Mouse (Mus musculus): ENCODE measurements at regions not wholly inside any gene's neighbourhood (a gene's known extent, or its start where the extent isn't known, plus 50 kb on each side); places are given as distances from the start of the nearest gene placed in this dataset.

DNA sequence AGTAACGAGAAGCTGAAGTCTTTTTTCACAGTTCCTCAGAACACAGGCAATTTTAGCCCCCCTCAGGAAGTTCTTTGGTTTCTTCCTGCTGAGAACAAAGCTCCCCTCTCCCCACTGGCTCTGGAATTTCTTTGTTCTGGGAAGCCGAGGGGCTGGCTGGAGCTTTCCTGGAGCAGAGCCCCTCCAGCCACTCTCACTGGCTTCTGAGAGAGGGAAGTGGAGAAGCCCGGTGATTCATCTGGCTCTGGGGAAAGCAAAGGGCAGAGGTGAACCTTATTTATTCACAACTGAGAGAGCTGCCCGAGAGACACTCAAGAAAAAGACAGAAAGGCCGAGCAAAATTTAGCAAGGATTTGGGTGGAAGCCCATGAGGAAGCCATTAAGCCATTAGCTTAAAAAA, 63.9 kb downstream of the Ddx3x start:
- DNase-seq = no peak

DNA sequence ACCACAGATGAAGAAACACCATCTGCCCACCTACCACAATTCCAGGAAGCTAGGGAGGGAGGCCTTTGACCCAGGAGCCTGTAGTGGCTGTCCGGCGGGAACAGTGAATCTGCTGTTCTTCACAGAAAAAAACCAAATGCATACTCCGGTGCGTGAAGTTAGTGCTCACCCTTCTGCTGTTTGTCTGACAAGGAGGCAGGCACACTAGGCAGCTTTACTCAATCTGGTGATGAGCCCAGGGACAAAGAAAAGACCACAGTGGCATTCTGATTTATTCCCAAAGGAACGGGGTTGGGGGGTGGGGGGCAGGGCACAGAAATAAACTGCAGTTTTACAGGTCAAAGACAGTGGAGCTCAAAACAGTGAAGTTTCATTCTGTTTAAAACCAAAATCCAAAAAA, 64.4 kb downstream of the Ddx3x start:
- no peak for DNase-seq

DNA sequence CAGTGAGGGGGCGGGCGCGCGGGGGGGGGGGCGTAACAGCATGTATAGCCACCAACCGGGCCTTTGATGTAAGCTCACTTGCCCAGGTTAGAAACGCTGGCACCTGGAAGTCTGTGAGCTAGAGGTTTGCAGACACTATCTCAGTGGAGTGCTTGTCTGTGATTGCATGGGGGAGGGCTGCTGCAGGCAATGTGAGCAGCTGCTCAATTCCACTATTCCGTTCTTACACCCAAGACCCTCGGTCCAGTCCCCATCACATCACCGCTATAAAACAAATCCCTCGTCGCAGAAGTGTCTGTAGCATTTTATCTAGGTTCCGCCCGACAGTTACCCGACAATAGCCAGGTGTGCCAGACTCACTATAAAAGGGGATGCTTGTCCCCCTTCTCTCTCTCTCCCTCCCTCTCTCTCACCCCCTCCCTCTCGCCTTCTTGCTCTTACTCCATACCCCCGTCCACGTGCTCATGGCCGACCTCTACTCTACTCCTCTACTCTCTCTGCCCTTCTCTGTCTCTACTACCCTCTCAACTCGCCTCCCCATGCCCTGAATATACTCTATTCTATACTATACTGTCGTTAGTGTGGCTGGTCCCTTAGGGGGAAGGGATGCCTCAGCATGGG, 65.4 kb downstream of the Ddx3x start:
- peak in 1 of 2 experiments; percentile 3 for DNase-seq

DNA sequence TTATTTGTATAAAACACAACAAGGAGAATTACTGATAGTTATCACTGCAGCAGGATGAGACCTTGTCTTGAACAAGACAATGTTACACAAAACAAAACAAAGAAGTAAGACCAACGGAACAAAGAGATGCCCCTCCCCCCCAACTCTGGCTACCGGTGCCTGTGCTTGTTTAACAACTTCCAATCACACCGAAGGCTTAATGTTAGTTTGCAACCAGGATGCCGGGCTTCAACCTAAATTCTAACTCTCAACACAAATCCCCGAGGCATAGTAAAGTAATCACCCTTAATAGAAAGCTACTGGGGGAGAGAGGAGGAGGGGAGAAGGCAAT, 65.9 kb downstream of the Ddx3x start:
- peak in 1 of 2 experiments; percentile 6 for DNase-seq

DNA sequence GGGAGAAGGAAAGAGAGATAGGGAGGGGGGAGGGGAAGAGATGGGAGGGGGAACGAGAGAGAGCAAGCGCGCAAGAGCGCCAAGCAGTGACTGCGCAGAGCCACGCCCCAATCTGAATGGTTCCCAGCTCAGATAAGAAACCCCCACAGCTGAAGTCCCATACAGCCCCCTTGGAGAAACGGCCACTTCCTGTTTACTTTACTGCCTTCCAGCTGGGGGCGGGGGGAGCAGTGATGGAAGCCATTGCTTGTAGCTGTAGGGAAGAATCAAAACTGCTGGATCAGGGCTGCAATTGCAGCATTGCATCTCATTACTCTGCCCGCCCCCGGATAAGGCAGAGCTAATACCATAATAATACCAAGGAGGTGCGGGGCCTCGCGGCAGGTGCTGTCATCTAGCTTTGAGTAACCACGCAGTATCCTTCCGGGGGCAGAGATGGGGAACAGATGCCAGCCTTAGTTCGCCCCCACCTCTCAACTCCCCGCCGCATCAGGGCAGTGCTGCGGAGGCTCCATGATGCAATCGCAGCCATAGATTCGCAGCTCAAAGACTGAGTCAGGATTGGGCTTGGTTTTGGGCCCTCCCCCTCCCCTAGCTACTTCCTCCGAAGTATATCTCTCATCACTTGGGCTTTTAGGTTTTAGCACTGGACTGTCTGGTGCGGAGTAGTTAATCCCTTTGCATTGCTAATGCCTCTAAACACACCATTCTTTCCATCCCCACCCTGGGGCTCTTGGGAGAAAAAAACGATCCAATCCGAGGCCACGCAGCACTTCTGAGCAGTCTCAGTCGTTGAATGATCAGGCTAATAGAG, 66.5 kb downstream of the Ddx3x start:
- DNase-seq = peak; percentile 50 to 57

DNA sequence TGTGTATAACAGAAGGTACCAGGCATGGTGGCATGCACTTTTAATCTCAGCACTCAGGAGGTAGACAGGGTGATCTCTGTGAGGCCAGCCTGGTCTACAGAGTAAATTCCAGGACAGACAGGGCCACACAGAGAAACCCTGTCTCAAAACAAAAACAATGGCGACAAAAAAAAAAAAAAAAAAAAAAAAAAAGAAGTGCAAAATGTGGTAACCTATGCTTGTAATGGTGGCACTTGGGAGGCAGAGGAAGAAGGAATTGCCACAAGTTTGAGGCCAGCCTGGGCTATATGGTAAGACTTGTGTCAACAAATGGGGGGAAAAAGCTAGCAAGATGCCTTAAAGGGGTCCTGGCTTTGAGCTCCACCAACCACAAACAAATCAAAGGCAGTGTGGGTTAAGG, 67.6 kb downstream of the Ddx3x start:
- no peak for DNase-seq

DNA sequence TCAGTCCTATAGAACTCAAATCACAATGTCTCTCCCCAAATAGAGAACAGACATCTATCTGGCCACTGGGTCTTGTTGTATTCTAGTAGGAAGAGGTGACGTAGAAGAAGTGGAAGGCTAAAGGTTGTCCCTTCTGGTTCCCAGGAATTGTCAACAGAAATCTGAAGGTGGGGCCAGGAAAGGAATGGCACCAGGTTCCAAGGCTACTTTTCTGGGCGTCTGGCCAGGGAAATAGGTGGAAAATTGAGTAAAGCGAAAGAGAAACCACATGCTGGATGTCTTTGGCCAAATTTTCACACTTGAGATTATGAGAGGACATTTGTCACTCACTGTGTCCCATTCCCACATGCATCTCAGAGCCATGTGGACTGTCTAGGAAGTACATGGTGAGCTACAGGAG, 69.7 kb downstream of the Ddx3x start:
- no peak for DNase-seq

DNA sequence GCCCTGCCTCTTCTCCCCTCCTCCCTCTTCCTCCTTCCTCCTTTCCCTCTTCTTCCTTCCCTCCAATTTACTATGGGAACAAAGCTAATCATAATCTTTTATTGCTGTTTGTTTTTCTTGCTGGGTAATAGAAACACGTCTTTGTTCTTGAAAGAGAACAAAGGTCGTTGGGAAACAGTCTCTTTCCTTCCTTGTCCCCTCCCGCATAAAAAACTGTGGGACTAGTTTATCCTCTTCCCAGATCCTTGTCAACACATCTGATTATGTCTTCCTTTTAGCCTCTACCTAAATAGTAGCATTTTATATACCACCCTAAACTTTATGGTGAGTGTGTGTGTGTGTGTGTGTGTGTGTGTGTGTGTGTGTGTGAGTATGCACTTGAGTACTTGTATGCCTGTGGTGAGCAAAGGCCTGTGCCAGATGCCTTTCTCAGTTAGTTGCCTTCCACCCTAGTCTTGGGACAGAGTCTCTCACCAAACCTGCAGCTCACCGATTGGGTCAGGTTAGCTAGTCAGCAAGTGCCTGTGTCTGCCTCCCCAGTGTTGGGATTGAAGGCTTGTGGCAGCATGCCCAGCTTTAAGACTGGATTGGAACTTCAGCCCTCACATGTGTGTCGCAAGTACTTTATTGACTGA, 76.5 kb downstream of the Ddx3x start:
- DNase-seq = no peak

DNA sequence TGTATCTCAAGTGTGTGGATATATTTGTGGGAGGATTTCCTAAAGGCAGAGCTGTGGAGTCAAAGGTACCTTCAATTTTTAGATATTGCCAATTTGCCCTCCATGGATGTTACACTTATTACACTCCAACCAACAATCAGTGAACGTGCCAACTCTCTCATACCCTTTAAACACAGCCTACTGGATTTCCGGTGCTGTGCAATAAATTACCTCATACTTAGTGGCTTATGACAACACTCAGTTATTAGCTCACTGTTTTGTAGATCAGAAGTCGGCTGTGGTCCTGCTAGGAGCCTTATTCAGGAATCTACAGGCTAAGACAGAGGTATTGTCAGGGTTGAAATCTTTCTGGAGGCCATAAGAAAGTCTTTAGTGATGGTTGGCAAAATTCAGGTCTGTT, 77.2 kb downstream of the Ddx3x start:
- no peak for DNase-seq

DNA sequence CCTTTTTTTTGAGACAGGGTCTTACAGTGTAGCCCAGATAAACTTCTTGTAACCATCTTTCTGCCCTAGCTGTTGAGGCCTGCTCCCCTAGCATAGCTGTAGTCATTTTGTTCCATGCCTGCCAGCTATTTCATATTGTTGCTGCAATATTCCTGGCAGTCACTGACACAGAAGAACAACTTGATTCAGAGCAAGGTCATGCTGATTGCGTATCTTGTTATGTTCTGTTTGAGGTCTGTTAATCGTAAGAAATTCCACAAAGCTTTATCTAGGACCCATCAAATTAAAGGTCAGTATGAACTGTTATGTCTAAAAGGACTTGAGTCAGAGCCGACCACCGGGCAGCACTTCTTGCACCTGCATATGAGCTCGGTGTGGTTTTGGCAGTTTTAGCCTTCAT, 79.7 kb downstream of the Ddx3x start:
- no peak for DNase-seq

DNA sequence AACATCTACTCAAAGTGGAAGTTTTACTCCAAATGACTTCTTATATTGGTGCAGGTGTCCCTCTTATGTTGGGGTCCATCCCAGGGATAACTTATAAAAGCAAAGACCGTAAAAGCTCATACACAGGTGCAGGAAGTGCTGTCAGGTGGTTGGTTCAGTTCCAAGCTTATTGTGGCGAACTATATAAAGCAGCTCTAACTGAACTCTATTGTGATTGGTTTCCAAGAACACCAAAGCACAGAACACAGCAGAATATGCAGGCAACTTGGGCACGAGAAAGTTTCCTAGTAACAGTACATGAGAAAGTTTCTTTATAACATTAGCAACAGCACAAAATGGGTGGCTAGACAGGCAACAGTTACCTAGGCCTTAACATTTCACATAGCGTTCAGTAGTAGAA, 89.5 kb downstream of the Ddx3x start:
- DNase-seq = no peak

DNA sequence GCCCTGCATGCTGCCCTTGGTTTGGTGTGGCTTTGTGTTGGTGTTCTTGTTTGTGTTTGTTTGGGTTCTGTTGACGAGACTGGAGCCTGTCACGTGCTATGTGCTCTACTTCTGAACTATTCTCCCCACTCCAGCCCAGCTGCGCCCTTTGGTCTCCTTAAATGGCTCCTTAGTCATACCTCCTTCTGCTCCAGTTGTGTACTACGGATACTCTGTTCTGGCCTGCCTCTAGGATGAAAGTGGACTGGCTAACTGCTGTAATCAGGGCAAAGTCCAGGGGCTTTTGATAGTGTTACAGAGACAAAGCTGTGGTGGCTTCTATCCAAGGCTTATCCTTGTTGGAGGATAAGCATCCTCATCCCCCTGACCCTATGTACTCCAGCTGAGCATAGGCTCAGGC, 92.0 kb downstream of the Ddx3x start:
- DNase-seq = no peak

DNA sequence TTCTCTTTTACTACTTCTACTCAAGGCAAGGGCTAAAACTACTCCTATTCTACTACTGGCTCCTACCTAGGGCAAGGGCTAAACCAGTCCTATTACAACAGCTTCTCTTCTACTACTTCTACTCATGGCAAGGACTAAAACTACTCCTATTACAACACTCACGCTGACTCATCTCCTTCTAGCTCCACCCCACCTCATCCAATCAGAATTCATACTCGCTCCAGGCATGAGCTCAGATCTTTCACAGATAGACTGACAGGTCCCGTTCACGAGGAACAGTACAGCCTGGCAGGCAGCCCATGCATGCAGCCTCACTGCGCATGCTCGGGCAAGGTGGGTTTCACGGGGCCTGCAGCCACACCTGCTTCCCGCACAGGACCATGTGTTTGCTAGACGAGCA, 79.6 kb upstream of the Nyx start:
- DNase-seq = no peak

DNA sequence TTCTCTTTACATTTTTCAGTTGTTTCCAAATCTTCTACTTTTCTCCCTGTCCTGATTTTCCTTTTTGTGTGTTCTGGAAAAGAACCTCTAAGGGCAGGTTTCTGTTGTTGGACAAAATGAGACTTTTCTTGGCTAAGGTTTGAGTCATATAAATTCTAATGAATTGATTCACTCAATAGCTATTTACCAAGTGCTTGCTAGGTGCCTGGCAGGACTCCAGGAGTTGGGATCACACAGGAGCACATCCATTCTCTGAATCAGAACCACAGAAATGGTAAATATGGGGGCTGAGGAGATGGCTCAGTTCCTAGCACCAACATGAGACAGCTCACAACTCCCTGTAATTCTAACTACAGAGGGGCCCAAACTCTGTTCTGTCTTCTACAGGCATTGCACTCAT, 67.4 kb upstream of the Nyx start:
- no peak for DNase-seq

DNA sequence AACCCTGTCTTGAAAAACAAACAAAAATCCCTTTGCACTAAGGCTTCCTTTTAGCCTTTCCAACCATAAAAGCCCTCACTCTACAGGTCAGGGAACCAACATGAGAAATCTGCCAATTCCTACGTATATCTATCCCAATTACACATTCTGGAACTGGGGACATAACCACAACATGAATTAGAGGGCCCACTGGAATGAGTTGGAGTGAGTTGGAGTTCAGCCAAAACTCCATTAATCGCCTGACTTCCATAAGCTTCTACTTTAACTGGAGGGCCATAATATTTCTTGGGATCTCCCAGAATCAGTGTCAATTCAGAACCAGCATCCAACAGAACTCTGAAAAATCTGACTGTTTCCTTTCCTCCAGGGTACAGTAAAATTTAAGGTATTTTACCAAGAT, 53.2 kb upstream of the Nyx start:
- no peak for DNase-seq

DNA sequence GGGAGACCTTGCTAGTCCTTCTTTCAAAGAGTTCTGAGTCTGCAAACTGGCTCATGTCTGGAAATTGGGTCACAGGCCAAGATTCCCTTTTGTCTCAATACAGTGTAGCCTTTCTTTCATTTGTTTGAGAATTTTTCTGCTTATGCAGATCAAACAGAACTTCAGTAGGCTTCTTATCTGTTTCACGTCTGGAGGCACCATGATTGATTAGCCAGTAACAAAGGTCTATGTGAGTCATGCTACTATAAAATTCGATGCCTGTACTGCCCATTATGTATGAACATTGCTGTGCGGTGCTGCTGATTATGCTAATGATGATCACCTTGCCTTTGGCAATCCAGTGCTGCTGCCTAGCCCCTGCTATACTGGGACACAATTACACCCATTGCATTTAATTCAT, 52.8 kb upstream of the Nyx start:
- no peak for DNase-seq

Data from layer of hippocampus, postnatal 36 days (tissue).